Mouse (Mus musculus) mesoderm, embryonic 11.5 days (tissue): Measurements from ENCODE around the gene Map3k10.
"Not testable (repeated sequence)": the region's sequence is repeated elsewhere in the genome, so short reads cannot be mapped to it uniquely, and the experiment has no call there.

Experiments
- DNase-seq: peaks from one replicate; pipeline ENCODE4 v3.0.0-alpha.2; 2012; ENCODE audit warnings: low read depth, low spot score

The Map3k10 gene

GRCm38 (mm10) chr7:27654607-27655276 lies 19.7 kb downstream of the Map3k10 start:
- DNase-seq = no peak

- DNase-seq = peak; percentile 81
Observed at GRCm38 (mm10) chr7:27653681-27654437, 20.5 kb downstream of the Map3k10 start, which contains the start of gene Ttc9b. TSS of gene Ttc9b (plus strand) at chr7:27653915.

GRCm38 (mm10) chr7:27650949-27651348 lies 23.4 kb downstream of the Map3k10 start:
- DNase-seq = peak; percentile 90

GRCm38 (mm10) chr7:27649723-27650122 lies 24.7 kb downstream of the Map3k10 start:
- DNase-seq = no peak

GRCm38 (mm10) chr7:27647281-27648002 lies 27.0 kb downstream of the Map3k10 start:
- DNase-seq = no peak

- no peak for DNase-seq
Observed at GRCm38 (mm10) chr7:27646516-27646915, 27.9 kb downstream of the Map3k10 start.

- no peak for DNase-seq
Observed at GRCm38 (mm10) chr7:27644471-27644870, 29.9 kb downstream of the Map3k10 start.

- not testable (repeated sequence) for DNase-seq
Observed at GRCm38 (mm10) chr7:27635094-27635493, 39.3 kb downstream of the Map3k10 start.

GRCm38 (mm10) chr7:27634691-27635090 lies 39.7 kb downstream of the Map3k10 start:
- DNase-seq = no peak

- no peak for DNase-seq
Observed at GRCm38 (mm10) chr7:27633166-27633565, 41.2 kb downstream of the Map3k10 start.

- DNase-seq = no peak
Observed at GRCm38 (mm10) chr7:27631439-27631838, 43.0 kb downstream of the Map3k10 start.

GRCm38 (mm10) chr7:27628816-27629215 lies 45.6 kb downstream of the Map3k10 start:
- DNase-seq = not testable (repeated sequence)

- no peak for DNase-seq
Observed at GRCm38 (mm10) chr7:27628190-27628589, 46.2 kb downstream of the Map3k10 start.

GRCm38 (mm10) chr7:27627707-27628106 lies 46.7 kb downstream of the Map3k10 start:
- DNase-seq = no peak

GRCm38 (mm10) chr7:27624967-27625366 lies 49.4 kb downstream of the Map3k10 start:
- DNase-seq = no peak

GRCm38 (mm10) chr7:27622234-27622633 lies 52.2 kb downstream of the Map3k10 start:
- no peak for DNase-seq

- DNase-seq = no peak
Observed at GRCm38 (mm10) chr7:27621028-27621427, 53.4 kb downstream of the Map3k10 start.

GRCm38 (mm10) chr7:27613751-27614499 lies 60.5 kb downstream of the Map3k10 start:
- no peak for DNase-seq

GRCm38 (mm10) chr7:27612940-27613339 lies 61.5 kb downstream of the Map3k10 start:
- no peak for DNase-seq

- no peak for DNase-seq
Observed at GRCm38 (mm10) chr7:27610871-27611270, 63.5 kb downstream of the Map3k10 start.

GRCm38 (mm10) chr7:27610370-27610769 lies 64.0 kb downstream of the Map3k10 start:
- no peak for DNase-seq

- DNase-seq = no peak
Observed at GRCm38 (mm10) chr7:27609688-27610087, 64.7 kb downstream of the Map3k10 start.
